Mouse (Mus musculus): ENCODE measurements at regions not wholly inside any gene's neighbourhood (a gene's known extent, or its start where the extent isn't known, plus 50 kb on each side); places are given as distances from the start of the nearest gene placed in this dataset.
"Not testable (repeated sequence)": the region's sequence is repeated elsewhere in the genome, so short reads cannot be mapped to it uniquely, and the experiment has no call there.

- DNase-seq (ENCODE audit: low read depth, low spot score): not testable (repeated sequence)
These were observed 104.7 kb upstream of the Atg7 start for GRCm38 (mm10) chr6:114538185-114538584.

DNA sequence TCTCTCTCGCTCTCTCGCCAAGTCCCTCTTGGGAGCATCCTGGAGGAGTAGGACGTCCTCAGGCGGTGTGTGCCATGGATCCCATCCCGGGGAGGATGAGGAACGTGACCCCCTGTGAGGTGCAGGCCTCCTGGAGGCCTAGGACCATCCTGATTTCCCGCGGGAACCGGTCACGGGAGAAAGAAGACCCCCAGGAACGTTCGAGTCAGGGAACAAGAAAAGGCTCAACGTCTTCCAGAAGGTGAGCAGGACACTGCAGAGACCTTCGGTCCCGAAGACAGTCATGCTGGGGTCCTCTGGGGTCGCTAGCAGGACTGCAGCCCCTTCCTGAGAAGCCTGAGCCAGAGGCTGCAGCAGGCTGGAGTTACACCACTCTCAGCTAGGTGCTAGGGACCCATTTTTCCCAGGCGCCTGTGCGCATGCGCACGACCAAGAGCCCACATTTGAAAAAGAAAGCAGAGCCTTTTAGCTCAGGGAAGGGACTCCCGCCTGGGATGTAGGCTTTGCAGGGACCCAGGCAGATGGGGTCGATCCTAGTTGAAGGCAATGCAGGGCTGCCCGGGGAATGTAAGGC, 92.7 kb upstream of the Atg7 start:
- DNase-seq (ENCODE audit: low read depth, low spot score): not testable (repeated sequence)

DNA sequence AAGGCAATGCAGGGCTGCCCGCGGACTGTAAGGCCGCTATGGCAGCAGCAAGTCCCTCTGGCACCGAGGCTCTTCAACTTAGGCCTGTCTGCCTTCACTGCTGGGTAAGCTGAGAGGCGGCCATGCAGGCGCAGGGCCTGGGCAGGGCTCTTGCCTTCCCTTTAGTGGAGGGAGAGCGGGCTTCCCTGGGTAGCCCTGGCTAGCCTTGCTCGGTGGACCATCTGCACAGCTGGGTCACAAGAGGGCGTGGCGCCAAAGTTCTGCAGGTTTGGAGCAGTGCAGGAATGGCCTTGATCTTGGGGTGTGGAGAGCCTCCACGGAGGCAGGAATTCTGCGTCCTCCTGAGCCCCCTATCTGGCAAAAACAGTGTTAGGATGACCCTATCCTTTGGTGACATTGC, 89.8 kb upstream of the Atg7 start:
- not testable (repeated sequence) for DNase-seq (ENCODE audit: low read depth, low spot score)

DNA sequence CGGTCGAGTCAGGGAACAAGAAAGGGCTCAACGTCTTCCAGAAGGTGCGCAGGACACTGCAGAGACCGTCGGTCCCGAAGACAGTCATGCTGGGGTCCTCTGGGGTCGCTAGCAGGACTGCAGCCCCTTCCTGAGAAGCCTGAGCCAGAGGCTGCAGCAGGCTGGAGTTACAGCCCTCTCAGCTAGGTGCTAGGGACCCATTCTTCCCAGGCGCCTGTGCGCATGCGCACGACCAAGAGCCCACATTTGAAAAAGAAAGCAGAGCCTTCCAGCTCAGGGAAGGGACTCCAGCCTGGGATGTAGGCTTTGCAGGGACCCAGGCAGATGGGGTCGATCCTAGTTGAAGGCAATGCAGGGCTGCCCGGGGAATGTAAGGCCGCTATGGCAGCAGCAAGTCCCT, 87.7 kb upstream of the Atg7 start:
- DNase-seq (ENCODE audit: low read depth, low spot score): peak; percentile 24

- DNase-seq (ENCODE audit: low read depth, low spot score): peak; percentile 48
These were observed 65.6 kb upstream of the Atg7 start for GRCm38 (mm10) chr6:114577319-114577718.

All from ES-CJ7 (cell line).